Mouse (Mus musculus) intestine, embryonic 16.5 days (tissue): ENCODE measurements around the gene Art2b. TPM values are rescaled to one million over a fixed set of nuclear protein-coding genes. Genes with fewer than 3 reads are reported as not detected.
"Not testable (repeated sequence)": the region's sequence is repeated elsewhere in the genome, so short reads cannot be mapped to it uniquely, and the experiment has no call there.

Source experiments
- ATAC-seq: fragments of 200-750 bp; cut with Nextera tagmentation; 2 replicates; pipeline ENCODE4 v1.8.0; 2017; ENCODE audit warnings: moderate TSS enrichment, moderate library complexity
- H3K27ac ChIP-seq: fragments of 300-500 bp; sonication (generic); 2 replicates; pipeline ENCODE4 v1.5.1; 2014; ENCODE audit warnings: mild to moderate bottlenecking, low read length
- H3K27me3 ChIP-seq: fragments of 300-500 bp; sonication (generic); replicated peaks from 2 replicates; pipeline ENCODE4 v1.6.1; 2014; ENCODE audit warnings: low read length, control low read depth, mixed read lengths; ENCODE audit not compliant: control insufficient read depth, insufficient read depth
- H3K36me3 ChIP-seq: fragments of 300-500 bp; sonication (generic); 2 replicates; pipeline ENCODE4 v1.6.1; 2014; ENCODE audit warnings: low read length, control low read depth; ENCODE audit not compliant: control insufficient read depth, insufficient read depth
- H3K4me1 ChIP-seq: fragments of 300-500 bp; sonication (generic); 2 replicates; pipeline ENCODE4 v1.6.1; 2014; ENCODE audit warnings: low read length, control low read depth, mixed read lengths; ENCODE audit not compliant: control insufficient read depth, insufficient read depth
- H3K4me2 ChIP-seq: fragments of 300-500 bp; sonication (generic); 2 replicates; pipeline ENCODE4 v1.6.1; 2014; ENCODE audit warnings: low read depth, low read length, control low read depth
- H3K4me3 ChIP-seq: fragments of 300-500 bp; sonication (generic); 2 replicates; pipeline ENCODE4 v1.5.1; 2014; ENCODE audit warnings: mild to moderate bottlenecking, low read length
- H3K9ac ChIP-seq: fragments of 300-500 bp; sonication (generic); 2 replicates; pipeline ENCODE4 v1.6.1; 2014; ENCODE audit warnings: low read depth, low read length
- H3K9me3 ChIP-seq: fragments of 300-500 bp; sonication (generic); 2 replicates; pipeline ENCODE4 v1.6.1; 2016; ENCODE audit warnings: low read length, control low read depth; ENCODE audit not compliant: control insufficient read depth
- WGBS: fragments of 180-500 bp; shearing (Covaris S2); extraction: QIAGEN DNeasy Blood & Tissue Kit; methylation state at CpG from one replicate; pipeline ENCODE4 v1.1.7; 2014; 5-methylcytosine and 5-hydroxymethylcytosine counted together
- polyA plus RNA-seq: library from polyadenylated mRNA; unstranded; fragments of >200 nt; fragmentation: Nextera tagmentation; extraction: Ambion mirVana; gene quantifications from 2 replicates; pipeline ENCODE4 v1.2.1, GENCODE M21; 2015

Art2b gene
- polyA plus RNA-seq, 1 experiment from 2014 or later = 0.43 TPM

DNA sequence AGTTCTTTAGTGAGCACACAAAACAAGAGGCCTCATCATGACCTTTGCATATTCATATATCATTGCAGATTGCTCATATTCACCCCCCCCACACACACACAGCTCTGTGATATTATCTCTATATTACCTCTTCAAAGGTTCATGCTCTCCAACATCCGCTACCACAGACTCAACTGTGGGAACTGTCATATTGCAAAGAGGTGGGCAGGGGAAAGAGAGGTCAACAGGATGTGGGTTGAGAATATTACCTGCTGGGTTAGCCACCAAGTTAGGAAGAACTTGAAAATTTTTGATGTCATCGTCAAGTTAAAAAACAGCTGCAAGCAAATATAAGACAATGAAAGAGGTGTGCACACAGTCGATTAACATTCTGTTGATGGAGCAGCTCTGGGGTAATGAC is 4.5 kb downstream of the Art2b start:
- not testable (repeated sequence) for H3K4me1 ChIP-seq, ATAC-seq, H3K9ac ChIP-seq, H3K27ac ChIP-seq, H3K36me3 ChIP-seq, H3K4me3 ChIP-seq, H3K27me3 ChIP-seq, H3K4me2 ChIP-seq, H3K9me3 ChIP-seq
- WGBS = 87% methylated on average over 3 of the region's 3 CpGs

GRCm38 (mm10) chr7:101574413-101574812 is 11.0 kb downstream of the Art2b start:
- 43% methylated on average over 3 of the region's 3 CpGs for WGBS

GRCm38 (mm10) chr7:101573636-101574035 is 11.8 kb downstream of the Art2b start:
- 86% methylated on average over 10 of the region's 12 CpGs for WGBS
- H3K27me3 ChIP-seq, H3K4me2 ChIP-seq, H3K9ac ChIP-seq, H3K9me3 ChIP-seq, ATAC-seq, H3K4me3 ChIP-seq, H3K4me1 ChIP-seq, H3K27ac ChIP-seq, H3K36me3 ChIP-seq: not testable (repeated sequence)

More at GRCm38 (mm10) chr7:101574413-101574812, 11.0 kb downstream of the Art2b start:
- ATAC-seq = no peak
- no peaks in the 10 kb centered on the region for H3K27me3 ChIP-seq
- no peaks in the 10 kb centered on the region for H3K36me3 ChIP-seq
- no peaks in the 10 kb centered on the region for H3K9me3 ChIP-seq
- H3K4me1 ChIP-seq = no peaks in the 10 kb centered on the region
- H3K4me2 ChIP-seq = no peak overlapping the region
- H3K9ac ChIP-seq = no peak overlapping the region
- no peak overlapping the region for H3K27ac ChIP-seq
- no peak overlapping the region for H3K4me3 ChIP-seq

- no peak for ATAC-seq
- Histone ChIP-seq H3K36me3 (no peaks in the 10 kb centered on the region), H3K9ac (no peak overlapping the region), H3K4me3 (no peak overlapping the region), H3K4me2 (no peak overlapping the region), H3K9me3 (no peaks in the 10 kb centered on the region), H3K4me1 (no peaks in the 10 kb centered on the region), H3K27me3 (no peaks in the 10 kb centered on the region), H3K27ac (no peak overlapping the region)
- WGBS = 92% methylated on average over 2 of the region's 2 CpGs
These were observed 21.3 kb downstream of the Art2b start for GRCm38 (mm10) chr7:101564086-101564485.

GRCm38 (mm10) chr7:101559393-101559792 is 26.0 kb downstream of the Art2b start:
- ATAC-seq = not testable (repeated sequence)

DNA sequence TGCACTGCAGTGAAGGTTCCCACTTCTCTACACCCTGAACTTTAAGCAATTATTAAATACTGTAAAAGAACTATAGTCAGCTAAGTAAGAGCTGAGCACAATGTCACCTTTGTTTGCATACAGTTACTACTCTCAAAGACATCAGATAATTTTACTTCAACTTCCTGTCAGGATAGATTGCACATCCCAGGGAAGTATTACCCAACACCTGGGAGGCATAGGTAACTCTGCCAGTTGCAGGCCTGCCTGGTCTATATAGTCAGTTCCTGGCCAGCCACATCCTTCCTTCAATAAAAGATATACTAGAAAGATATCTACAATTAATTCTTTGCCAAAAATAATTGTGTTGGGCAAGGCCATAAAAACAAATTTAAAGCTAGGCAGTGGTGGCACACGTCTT is 28.0 kb downstream of the Art2b start:
- 71% methylated on average over 1 of the region's 1 CpGs for WGBS
- Histone ChIP-seq H3K9ac (no peak overlapping the region), H3K36me3 (no peaks in the 10 kb centered on the region), H3K4me3 (no peak overlapping the region), H3K27me3 (no peaks in the 10 kb centered on the region), H3K9me3 (no peaks in the 10 kb centered on the region), H3K27ac (no peak overlapping the region), H3K4me2 (no peak overlapping the region), H3K4me1 (no peaks in the 10 kb centered on the region)
- peak; percentile 86 for ATAC-seq

More at GRCm38 (mm10) chr7:101559393-101559792, 26.0 kb downstream of the Art2b start:
- not testable (repeated sequence) for H3K27me3 ChIP-seq, H3K9ac ChIP-seq, H3K9me3 ChIP-seq, H3K4me2 ChIP-seq, H3K4me3 ChIP-seq, H3K4me1 ChIP-seq, H3K27ac ChIP-seq, H3K36me3 ChIP-seq
- WGBS = 62% methylated on average over 5 of the region's 5 CpGs

DNA sequence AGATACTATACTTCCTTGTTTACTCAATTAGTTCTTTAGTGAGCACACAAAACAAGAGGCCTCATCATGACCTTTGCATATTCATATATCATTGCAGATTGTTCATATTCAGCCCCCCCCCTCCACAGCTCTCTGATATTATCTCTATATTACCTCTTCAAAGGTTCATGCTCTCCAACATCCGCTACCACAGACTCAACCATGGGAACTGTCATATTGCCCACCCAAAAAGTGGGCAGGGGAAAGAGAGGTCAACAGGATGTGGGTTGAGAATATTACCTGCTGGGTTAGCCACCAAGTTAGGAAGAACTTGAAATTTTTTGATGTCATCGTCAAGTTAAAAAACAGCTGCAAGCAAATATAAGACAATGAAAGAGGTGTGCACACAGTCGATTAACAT is 29.9 kb downstream of the Art2b start:
- not testable (repeated sequence) for H3K9me3 ChIP-seq, H3K4me2 ChIP-seq, H3K4me3 ChIP-seq, ATAC-seq, H3K9ac ChIP-seq, H3K36me3 ChIP-seq, H3K4me1 ChIP-seq, H3K27ac ChIP-seq, H3K27me3 ChIP-seq
- WGBS = 89% methylated on average over 3 of the region's 3 CpGs

DNA sequence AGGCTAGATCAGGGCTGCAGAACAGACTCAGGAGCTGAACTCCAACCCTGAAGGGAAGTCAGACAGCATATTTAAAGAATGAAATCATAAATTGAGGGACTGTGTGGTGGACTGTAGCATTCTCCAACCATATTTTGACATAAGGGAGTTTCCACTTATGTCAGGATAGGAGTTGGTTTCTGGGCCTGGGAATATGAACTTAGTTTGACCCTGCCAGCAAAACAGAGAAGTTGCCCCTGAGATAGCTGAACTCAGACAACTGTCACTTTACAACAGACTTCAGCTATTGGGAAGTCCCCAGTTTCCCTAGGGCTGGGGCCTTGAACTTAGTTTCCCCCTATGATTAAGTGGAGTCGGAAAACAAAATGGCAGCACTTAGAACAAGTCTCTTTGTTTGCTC is 33.9 kb downstream of the Art2b start:
- no peaks in the 10 kb centered on the region for H3K9me3 ChIP-seq
- no peaks in the 10 kb centered on the region for H3K36me3 ChIP-seq
- 83% methylated on average over 1 of the region's 1 CpGs for WGBS
- H3K4me1 ChIP-seq = peaks cover 5% of the 10 kb centered on the region
- no peak overlapping the region for H3K9ac ChIP-seq
- no peak overlapping the region for H3K4me3 ChIP-seq
- 0 out of 2 replicates have a peak overlapping the region, but pooled peaks have one; percentile 6 for H3K27ac ChIP-seq
- no peak overlapping the region for H3K4me2 ChIP-seq
- H3K27me3 ChIP-seq = no peaks in the 10 kb centered on the region
- ATAC-seq = no peak

GRCm38 (mm10) chr7:101550686-101551485 is 34.5 kb downstream of the Art2b start:
- H3K9me3 ChIP-seq = no peaks in the 10 kb centered on the region
- no peak overlapping the region for H3K4me3 ChIP-seq
- no peak overlapping the region for H3K9ac ChIP-seq
- peaks cover 5% of the 10 kb centered on the region for H3K4me1 ChIP-seq
- H3K27ac ChIP-seq = 0 out of 2 replicates have a peak overlapping the region, but pooled peaks have one; percentile 6
- no peaks in the 10 kb centered on the region for H3K36me3 ChIP-seq
- no peak overlapping the region for H3K4me2 ChIP-seq
- 46% methylated on average over 7 of the region's 7 CpGs for WGBS
- no peaks in the 10 kb centered on the region for H3K27me3 ChIP-seq
- ATAC-seq = no peak

- ATAC-seq = no peak
- H3K9me3 ChIP-seq = no peaks in the 10 kb centered on the region
- H3K9ac ChIP-seq = no peak overlapping the region
- H3K27me3 ChIP-seq = no peaks in the 10 kb centered on the region
- H3K27ac ChIP-seq = no peak overlapping the region
- 87% methylated on average over 3 of the region's 3 CpGs for WGBS
- H3K4me1 ChIP-seq = peaks cover 5% of the 10 kb centered on the region
- no peak overlapping the region for H3K4me2 ChIP-seq
- no peaks in the 10 kb centered on the region for H3K36me3 ChIP-seq
- no peak overlapping the region for H3K4me3 ChIP-seq
These were observed 36.1 kb downstream of the Art2b start for GRCm38 (mm10) chr7:101549266-101549665.
